ENCODE assay signal across 7 mouse cellular contexts in genomic region chr5:29378298-29379036, GRCm38 (mm10). TPM values are rescaled to one million over a fixed set of nuclear protein-coding genes. Genes with fewer than 3 reads are reported as not detected.
DNase-seq lines count a peak whose midpoint lies in the region; ATAC-seq and TF ChIP-seq lines count a peak whose summit lies in the region.

Gene Lmbr1, minus strand, starts transcription at chr5:29378390.

- peak within 1 kb of the TSS; percentile 37 for H3K27ac ChIP-seq in bone marrow macrophage, adult 2 months (ENCODE audit: insufficient read depth, low read depth, low read length)
- H3K27ac ChIP-seq in embryonic facial prominence, embryonic 15.5 days (replicated peaks), result peak within 1 kb of the TSS; percentile 35; the same call in 1 of the 2 replicates
- H3K27ac ChIP-seq in limb, embryonic 12.5 days, result peak within 1 kb of the TSS; percentile 62
- peak within 1 kb of the TSS; percentile 83 for H3K27ac ChIP-seq in midbrain, embryonic 14.5 days (replicated peaks; ENCODE audit: low read depth, low read length)

- H3K4me3 ChIP-seq in bone marrow macrophage, adult 2 months (ENCODE audit: insufficient read depth, low read length), result peak within 1 kb of the TSS; percentile 72
- peak within 1 kb of the TSS; percentile 80 for H3K4me3 ChIP-seq in embryonic facial prominence, embryonic 15.5 days (replicated peaks)
- peak within 1 kb of the TSS; percentile 76 for H3K4me3 ChIP-seq in limb, embryonic 12.5 days (replicated peaks)
- peak within 1 kb of the TSS; percentile 85 for H3K4me3 ChIP-seq in midbrain, embryonic 14.5 days (replicated peaks; ENCODE audit: low read depth, low read length)

- TF ChIP-seq CTCF in bone marrow macrophage, adult 2 months (IDR thresholded peaks at IDR 0.05; ENCODE audit: low read depth, low read length), result no peak

- no peak for TF ChIP-seq POLR2A in bone marrow macrophage, adult 2 months (IDR thresholded peaks at IDR 0.05; ENCODE audit: borderline replicate concordance, low read depth, low read length)

- peak; percentile 96 for ATAC-seq in embryonic facial prominence, embryonic 15.5 days (ENCODE audit: insufficient number of reproducible peaks, low FRiP score, low TSS enrichment, low read depth)
- ATAC-seq in limb, embryonic 12.5 days (ENCODE audit: insufficient number of reproducible peaks, insufficient read depth, low FRiP score, low TSS enrichment, low read depth), result peak; percentile 96
- peak; percentile 98 for ATAC-seq in midbrain, embryonic 14.5 days (ENCODE audit: low FRiP score, low TSS enrichment)

- no peaks in the 10 kb centered on the region for H3K9me3 ChIP-seq in embryonic facial prominence, embryonic 15.5 days (replicated peaks)
- H3K9me3 ChIP-seq in limb, embryonic 12.5 days, result no peaks in the 10 kb centered on the region; the same call in 1 of the 2 replicates
- H3K9me3 ChIP-seq in midbrain, embryonic 14.5 days (ENCODE audit: control insufficient read depth, low read length), result no peaks in the 10 kb centered on the region

- WGBS in embryonic facial prominence, embryonic 15.5 days, result under 1% methylated on average over 40 of the region's 40 CpGs
- WGBS in limb, embryonic 12.5 days, result 2% methylated on average over 40 of the region's 40 CpGs
- WGBS in midbrain, embryonic 14.5 days, result under 1% methylated on average over 40 of the region's 40 CpGs

- H3K4me1 ChIP-seq in bone marrow macrophage, adult 2 months (ENCODE audit: control insufficient read depth, insufficient read depth, low read length), result peaks cover 9% of the 10 kb centered on the region
- peaks cover 15% of the 10 kb centered on the region for H3K4me1 ChIP-seq in embryonic facial prominence, embryonic 15.5 days
- peaks cover 6% of the 10 kb centered on the region for H3K4me1 ChIP-seq in limb, embryonic 12.5 days (replicated peaks)
- H3K4me1 ChIP-seq in midbrain, embryonic 14.5 days (ENCODE audit: control insufficient read depth, insufficient read depth, low read length), result peaks cover 15% of the 10 kb centered on the region

- H3K9ac ChIP-seq in embryonic facial prominence, embryonic 15.5 days, result peak within 1 kb of the TSS; percentile 66
- H3K9ac ChIP-seq in limb, embryonic 12.5 days (replicated peaks), result peak within 1 kb of the TSS; percentile 83
- peak within 1 kb of the TSS; percentile 68 for H3K9ac ChIP-seq in midbrain, embryonic 14.5 days (replicated peaks; ENCODE audit: low read length)

- no peaks in the 10 kb centered on the region for H3K36me3 ChIP-seq in embryonic facial prominence, embryonic 15.5 days
- no peaks in the 10 kb centered on the region for H3K36me3 ChIP-seq in limb, embryonic 12.5 days
- no peaks in the 10 kb centered on the region for H3K36me3 ChIP-seq in midbrain, embryonic 14.5 days (ENCODE audit: control insufficient read depth, insufficient read depth, low read length)

- H3K27me3 ChIP-seq in embryonic facial prominence, embryonic 15.5 days, result no peaks in the 10 kb centered on the region
- peaks cover 11% of the 10 kb centered on the region for H3K27me3 ChIP-seq in limb, embryonic 12.5 days
- no peaks in the 10 kb centered on the region for H3K27me3 ChIP-seq in midbrain, embryonic 14.5 days (ENCODE audit: control insufficient read depth, insufficient read depth, low read length)

- H3K4me2 ChIP-seq in embryonic facial prominence, embryonic 15.5 days (replicated peaks), result peak within 1 kb of the TSS; percentile 92
- H3K4me2 ChIP-seq in limb, embryonic 12.5 days, result peak within 1 kb of the TSS; percentile 92
- peak within 1 kb of the TSS; percentile 66 for H3K4me2 ChIP-seq in midbrain, embryonic 14.5 days (ENCODE audit: low read length)

- peak; percentile 91 for DNase-seq in heart, adult 8-10 months (ENCODE audit: low spot score)
- DNase-seq in kidney, adult 8-10 months, result peak; percentile 93 to 96
- DNase-seq in midbrain, embryonic 14.5 days, result peak; percentile 96
- peak; percentile 93 for DNase-seq in spleen, adult 12 weeks (ENCODE audit: low spot score)

RNA-seq across cellular contexts. Expression of gene Lmbr1, which starts in this region (rescaled TPM):
- polyA plus RNA-seq in bone marrow macrophage, adult 2 months (2012; ENCODE audit: insufficient read depth, insufficient read length, missing spikeins), result 3.5 and 4.6 TPM in 2 replicates
- 9.9 and 10.3 TPM in 2 replicates for polyA plus RNA-seq in embryonic facial prominence, embryonic 15.5 days (2015; fragmentation: Nextera tagmentation; extraction: Ambion mirVana)
- total RNA-seq in heart, adult 8-10 months (2022), result 10 to 100 TPM; 10.7 to 18.2 (median 12.4) TPM
- polyA plus RNA-seq in limb, embryonic 12.5 days (2016; fragmentation: Nextera tagmentation; extraction: Ambion mirVana), result 7.6 and 9.1 TPM in 2 replicates
- polyA plus RNA-seq in midbrain, embryonic 14.5 days (2014; fragmentation: Nextera tagmentation; extraction: Ambion mirVana), result 36.2 and 42.4 TPM in 2 replicates

Comparison
In these comparisons a context has a peak if more than half of its experiments do, and no peak if none do; other contexts are left out.
1. Peak in every context shown above with its lines: DNase-seq, ATAC-seq, H3K4me3 ChIP-seq and H3K27ac ChIP-seq.